Mouse (Mus musculus) regulatory T cell (primary cell): ENCODE measurements around the gene Gm5129.
"Not testable (repeated sequence)": the region's sequence is repeated elsewhere in the genome, so short reads cannot be mapped to it uniquely, and the experiment has no call there.

Source experiments
- in situ Hi-C: fragments of 300-600 bp; cut with MboI, MseI; formaldehyde crosslinking; loops from one replicate; pipeline ENCODE4 v1.15.1; 2025; ENCODE audit warnings: high pct_unique_total_duplicates

The Gm5129 gene

GRCm38 (mm10) chr5:29726070-29726469, 9.7 kb downstream of the Gm5129 start:
- in situ Hi-C loops = not testable (repeated sequence)

- in situ Hi-C loops = no loop called here
These were observed 10.4 kb downstream of the Gm5129 start for GRCm38 (mm10) chr5:29725369-29725768.

GRCm38 (mm10) chr5:29721159-29721558, 14.6 kb downstream of the Gm5129 start:
- in situ Hi-C loops = no loop called here

GRCm38 (mm10) chr5:29712906-29713305, 22.8 kb downstream of the Gm5129 start:
- in situ Hi-C loops = no loop called here

GRCm38 (mm10) chr5:29711631-29712030, 24.1 kb downstream of the Gm5129 start:
- in situ Hi-C loops = no loop called here

DNA sequence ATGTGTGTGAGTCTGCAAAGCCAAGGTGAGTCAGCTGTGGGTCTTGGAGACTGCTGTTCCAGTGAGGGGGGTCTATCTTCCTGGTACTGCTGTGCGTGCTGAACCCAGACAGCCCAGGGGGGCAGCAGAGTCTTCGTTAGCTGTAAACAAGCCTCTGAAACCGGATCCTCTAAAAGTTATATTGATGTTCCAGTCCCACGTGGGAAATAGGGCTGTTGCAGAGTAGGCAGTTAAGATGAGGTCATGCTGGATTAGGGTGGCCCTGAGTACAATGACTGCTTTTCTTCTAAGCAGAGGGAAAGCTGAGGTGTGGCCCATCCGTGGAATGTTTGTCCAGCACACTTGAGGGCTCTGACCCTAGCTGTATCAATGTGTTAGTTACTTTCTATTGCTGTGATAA, 27.5 kb downstream of the Gm5129 start:
- in situ Hi-C loops = no loop called here

GRCm38 (mm10) chr5:29707241-29707640, 28.5 kb downstream of the Gm5129 start:
- in situ Hi-C loops = no loop called here

- in situ Hi-C loops = loop anchor here (10.0 kb wide), 1 partner anchor 305 kb away; no protein-coding TSS in a partner anchor
These were observed 36.1 kb downstream of the Gm5129 start for GRCm38 (mm10) chr5:29699520-29700202.

GRCm38 (mm10) chr5:29698493-29698892, 37.2 kb downstream of the Gm5129 start:
- in situ Hi-C loops = loop anchor here (10.0 kb wide), 1 partner anchor 304 kb away; no protein-coding TSS in a partner anchor

GRCm38 (mm10) chr5:29688352-29688751, 47.4 kb downstream of the Gm5129 start:
- in situ Hi-C loops = no loop called here

DNA sequence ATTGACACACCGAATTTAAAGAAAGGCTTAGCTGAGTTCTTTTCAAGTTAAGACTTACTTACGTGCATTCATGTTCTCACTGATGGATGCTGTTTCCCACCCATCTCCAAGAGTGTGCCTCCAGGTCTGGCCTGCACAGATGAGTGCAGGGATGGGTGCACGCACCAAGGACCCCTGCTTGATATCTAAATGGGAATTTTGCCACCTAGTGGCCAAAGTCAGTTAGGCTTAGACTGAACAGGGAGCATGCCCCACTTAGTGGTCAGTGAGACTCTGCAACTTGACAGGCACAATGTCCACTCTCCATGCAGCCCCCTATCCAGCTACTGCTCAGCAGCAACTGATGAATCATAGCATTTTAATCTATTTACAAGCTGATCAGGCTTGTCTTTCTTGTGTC, 48.1 kb downstream of the Gm5129 start:
- in situ Hi-C loops = no loop called here
